Mouse (Mus musculus): ENCODE data around the gene Cxcl9.

The Cxcl9 gene

DNA sequence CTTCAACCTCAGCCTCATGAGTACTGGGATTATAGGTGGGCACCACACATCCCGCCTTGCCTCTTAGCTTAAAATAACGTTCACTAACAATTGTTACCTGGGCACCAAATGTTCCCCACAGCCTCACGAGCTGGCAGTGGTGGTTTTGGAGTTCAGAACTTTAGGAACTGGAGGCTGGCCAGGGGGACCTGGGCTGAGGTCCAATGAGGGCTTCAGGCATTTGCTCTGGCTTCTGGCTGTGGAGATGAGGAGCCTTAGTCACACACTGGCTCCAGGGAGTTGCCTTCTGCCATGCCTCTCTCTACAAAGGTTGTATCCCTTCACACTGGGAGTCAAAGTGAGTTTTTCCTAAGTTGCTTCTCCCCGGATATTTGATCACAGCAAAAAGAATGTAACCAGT, 45.3 kb downstream of the Cxcl9 start:
- no peak for DNase-seq (ENCODE audit: low spot score in 2 of 2)

DNA sequence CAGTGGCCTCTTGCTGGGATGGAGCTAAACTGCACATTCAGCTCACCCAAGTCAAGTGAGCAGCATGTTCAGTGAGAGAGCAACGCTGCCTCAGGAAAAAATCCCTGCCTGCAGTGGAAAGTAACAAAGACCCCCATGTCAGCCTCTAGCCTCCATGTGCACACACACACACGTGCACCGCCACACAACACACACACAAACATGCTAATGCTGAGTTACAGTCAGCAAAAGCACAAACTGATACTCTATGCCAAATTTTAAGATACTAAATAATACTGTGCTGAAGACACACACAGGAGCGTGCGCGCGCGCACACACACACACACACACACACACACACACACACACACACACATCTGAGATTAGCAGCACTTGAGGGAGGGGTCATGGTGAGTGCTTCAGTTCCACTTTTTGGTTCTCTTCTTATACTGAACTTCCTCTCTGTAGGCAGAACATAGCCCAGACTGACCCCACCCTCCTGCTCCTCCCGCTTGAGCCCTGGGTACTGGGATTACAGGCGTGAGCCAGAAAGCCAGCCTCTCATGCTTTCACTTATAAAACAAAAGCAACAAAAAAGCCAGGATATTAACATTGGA, 48.8 kb downstream of the Cxcl9 start:
- DNase-seq (ENCODE audit: low spot score in 2 of 2): peak; percentile 83 to 87

DNA sequence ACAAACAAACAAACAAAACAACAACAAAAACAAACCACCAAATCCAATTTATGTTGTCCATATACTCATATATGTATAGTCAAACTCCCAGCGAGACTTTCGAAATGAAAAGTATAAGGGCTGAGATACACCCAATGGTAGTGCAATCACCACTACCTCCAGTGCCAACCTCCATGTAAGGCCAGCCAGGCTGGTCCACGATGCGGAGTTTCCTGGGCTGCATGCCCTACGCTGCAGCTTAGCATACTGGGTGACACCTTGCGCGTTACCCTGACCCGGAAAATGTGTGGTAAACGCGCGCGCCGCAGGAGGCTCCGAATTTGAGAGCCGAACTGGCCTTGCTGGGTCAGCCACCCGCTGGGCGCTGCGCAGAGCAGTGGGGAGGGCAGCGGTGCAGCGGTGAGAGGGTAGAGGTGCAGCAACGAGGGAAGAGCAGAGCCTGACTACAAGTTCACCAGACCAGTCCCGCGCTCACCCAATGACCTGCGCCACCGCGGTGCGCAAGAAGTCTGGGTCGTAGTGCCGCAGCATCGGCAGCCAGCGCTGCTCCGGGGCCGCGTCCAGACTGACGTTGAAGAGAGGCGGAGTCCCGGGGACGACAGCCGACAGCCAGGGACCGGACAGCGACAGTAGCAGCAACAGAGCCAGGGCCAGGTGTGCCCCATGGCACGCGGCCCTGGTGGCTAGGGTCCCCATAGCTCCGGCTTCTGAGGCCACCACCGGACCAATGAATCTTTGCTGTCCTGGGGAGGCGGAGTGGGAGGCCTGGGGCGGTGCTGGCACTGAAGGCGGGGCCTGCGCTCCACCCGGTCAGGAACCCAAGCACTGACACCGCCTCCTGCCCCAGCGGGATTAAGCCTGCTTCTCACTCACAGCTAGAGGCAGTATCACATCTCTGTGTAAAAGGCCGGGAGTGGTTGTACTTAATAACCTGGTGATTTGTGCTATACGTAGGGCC, 50.2 kb downstream of the Cxcl9 start, which contains the start of gene Naaa:
Gene Naaa (minus strand): TSS at position 734 of the 958 bp plus-strand sequence.
- peak; percentile 92 to 93 for DNase-seq (ENCODE audit: low spot score in 2 of 2)

Data from spleen, postnatal 36 days (tissue).